Mouse (Mus musculus) myocyte (in vitro differentiated cells): ENCODE data around the gene Slc27a5.

Source experiments
- E2F4 ChIP-seq: IDR thresholded peaks from one replicate; pipeline ENCODE4 v1.6.1; 2011; ENCODE audit warnings: mild to moderate bottlenecking, control low read depth, moderate library complexity; ENCODE audit not compliant: insufficient read depth
- MAX ChIP-seq: IDR thresholded peaks from one replicate; pipeline ENCODE4 v1.6.1; 2011; ENCODE audit warnings: low read depth, mild to moderate bottlenecking, control low read depth
- MYOG ChIP-seq, 3 experiments: IDR thresholded peaks; one replicate each; pipeline ENCODE4 v1.6.1; 2011; ENCODE audit warnings: control low read depth in 2 of 3, low read depth in 2 of 3, mild to moderate bottlenecking in 2 of 3; ENCODE audit not compliant: insufficient read length in 2 of 3, control insufficient read depth in 1 of 3, insufficient read depth in 1 of 3
- POLR2A ChIP-seq: IDR thresholded peaks from one replicate; pipeline ENCODE4 v1.6.1; 2011; ENCODE audit warnings: low read depth, mild to moderate bottlenecking, control low read depth, moderate library complexity; ENCODE audit not compliant: insufficient read length
- POLR2AphosphoS2 ChIP-seq: IDR thresholded peaks from one replicate; pipeline ENCODE4 v1.6.1; 2011; ENCODE audit warnings: low read depth, control low read depth; ENCODE audit not compliant: insufficient read length
- SRF ChIP-seq: IDR thresholded peaks from one replicate; pipeline ENCODE4 v1.6.1; 2011; ENCODE audit warnings: low read depth; ENCODE audit not compliant: control insufficient read depth, insufficient read length
- TCF12 ChIP-seq: IDR thresholded peaks from one replicate; pipeline ENCODE4 v1.6.1; 2011; ENCODE audit warnings: mild to moderate bottlenecking, control low read depth; ENCODE audit not compliant: poor library complexity, insufficient read depth, severe bottlenecking
- USF1 ChIP-seq: IDR thresholded peaks from one replicate; pipeline ENCODE4 v1.6.1; 2011; ENCODE audit warnings: low read depth, mild to moderate bottlenecking, control low read depth, moderate library complexity

DNA sequence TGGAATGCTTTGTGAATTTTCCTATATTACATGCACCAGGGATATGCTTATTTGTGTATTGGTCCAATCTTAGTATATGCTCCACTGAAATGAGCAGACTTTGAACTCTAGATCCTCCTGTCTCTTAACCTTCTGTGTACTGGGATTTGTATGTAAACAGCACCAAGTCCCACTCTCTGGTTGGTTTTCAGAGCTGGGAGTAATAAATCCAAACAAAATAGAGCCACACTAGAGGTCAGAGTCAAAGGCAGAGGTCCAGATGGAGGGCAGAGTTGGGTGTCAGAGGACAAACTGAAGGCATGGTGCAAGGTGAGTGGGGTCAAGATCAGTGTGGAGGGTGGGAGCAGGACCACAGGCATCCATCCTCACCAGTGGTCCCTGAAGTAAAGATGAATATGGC, 2.1 kb downstream of the Slc27a5 start:
- TF ChIP-seq USF1 (no peak), POLR2A (no peak), POLR2AphosphoS2 (no peak), MYOG (IDR thresholded peaks at IDR 0.05; ENCODE audit: control insufficient read depth in 1 of 3, insufficient read depth in 1 of 3, insufficient read length in 2 of 3, low read depth in 2 of 3) (no peak), E2F4 (no peak), SRF (no peak), MAX (no peak), TCF12 (no peak)
